Mouse (Mus musculus): ENCODE data around the gene Fkrp. TPM values are rescaled to one million over a fixed set of nuclear protein-coding genes. Genes with fewer than 3 reads are reported as not detected.

Gene Fkrp
- polyA plus RNA-seq, 1 experiment from 2014 or later: 29.0 TPM

- H3K27ac ChIP-seq (ENCODE audit: low read length): no peak overlapping the region
- H3K9ac ChIP-seq (replicated peaks; ENCODE audit: low read depth, low read length): 0 out of 2 replicates have a peak overlapping the region, but pooled peaks have one; percentile 0
- no peak overlapping the region for H3K4me3 ChIP-seq (replicated peaks; ENCODE audit: low read length)
- 35% methylated on average over 17 of the region's 17 CpGs for WGBS
- no peaks in the 10 kb centered on the region for H3K36me3 ChIP-seq (ENCODE audit: control insufficient read depth, insufficient read depth)
- peaks cover 25% of the 10 kb centered on the region for H3K4me1 ChIP-seq (replicated peaks; ENCODE audit: control insufficient read depth, insufficient read depth, low read length)
- H3K4me2 ChIP-seq (ENCODE audit: low read length): peak overlapping the region; percentile 96; the same call in 1 of the 2 replicates
- no peaks in the 10 kb centered on the region for H3K9me3 ChIP-seq (ENCODE audit: control insufficient read depth, low read length)
- ATAC-seq: no peak
- no peaks in the 10 kb centered on the region for H3K27me3 ChIP-seq (replicated peaks; ENCODE audit: control insufficient read depth, insufficient read depth, low read length)
These were observed 32.6 kb downstream of the Fkrp start for GRCm38 (mm10) chr7:16783758-16784415.

- Histone ChIP-seq H3K9ac (replicated peaks; ENCODE audit: low read depth, low read length) (0 out of 2 replicates have a peak overlapping the region, but pooled peaks have one; percentile 6), H3K4me3 (replicated peaks; ENCODE audit: low read length) (peak overlapping the region; percentile 56; the same call in 1 of the 2 replicates), H3K9me3 (ENCODE audit: control insufficient read depth, low read length) (no peaks in the 10 kb centered on the region), H3K4me2 (ENCODE audit: low read length) (peak overlapping the region; percentile 96), H3K27ac (ENCODE audit: low read length) (no peak overlapping the region), H3K4me1 (replicated peaks; ENCODE audit: control insufficient read depth, insufficient read depth, low read length) (peaks cover 25% of the 10 kb centered on the region), H3K36me3 (ENCODE audit: control insufficient read depth, insufficient read depth) (no peaks in the 10 kb centered on the region), H3K27me3 (replicated peaks; ENCODE audit: control insufficient read depth, insufficient read depth, low read length) (no peaks in the 10 kb centered on the region)
- ATAC-seq: no peak
- 22% methylated on average over 10 of the region's 10 CpGs for WGBS
These were observed 33.3 kb downstream of the Fkrp start for GRCm38 (mm10) chr7:16783224-16783688.

- peaks cover 25% of the 10 kb centered on the region for H3K4me1 ChIP-seq (replicated peaks; ENCODE audit: control insufficient read depth, insufficient read depth, low read length)
- no peak for ATAC-seq
- 5% methylated on average over 11 of the region's 11 CpGs for WGBS
- no peaks in the 10 kb centered on the region for H3K36me3 ChIP-seq (ENCODE audit: control insufficient read depth, insufficient read depth)
- peak overlapping the region; percentile 56 for H3K9ac ChIP-seq (replicated peaks; ENCODE audit: low read depth, low read length)
- no peaks in the 10 kb centered on the region for H3K9me3 ChIP-seq (ENCODE audit: control insufficient read depth, low read length)
- H3K27me3 ChIP-seq (replicated peaks; ENCODE audit: control insufficient read depth, insufficient read depth, low read length): no peaks in the 10 kb centered on the region
- peak overlapping the region; percentile 56 for H3K4me3 ChIP-seq (replicated peaks; ENCODE audit: low read length)
- H3K4me2 ChIP-seq (ENCODE audit: low read length): peak overlapping the region; percentile 96
- no peak overlapping the region for H3K27ac ChIP-seq (ENCODE audit: low read length)
These were observed 33.9 kb downstream of the Fkrp start for GRCm38 (mm10) chr7:16782555-16783125.

- H3K9ac ChIP-seq (replicated peaks; ENCODE audit: low read depth, low read length): peak overlapping the region; percentile 56
- no peaks in the 10 kb centered on the region for H3K36me3 ChIP-seq (ENCODE audit: control insufficient read depth, insufficient read depth)
- peak; percentile 32 for ATAC-seq
- H3K27me3 ChIP-seq (replicated peaks; ENCODE audit: control insufficient read depth, insufficient read depth, low read length): no peaks in the 10 kb centered on the region
- H3K4me3 ChIP-seq (replicated peaks; ENCODE audit: low read length): peak overlapping the region; percentile 56
- WGBS: under 1% methylated on average over 60 of the region's 60 CpGs
- H3K4me1 ChIP-seq (replicated peaks; ENCODE audit: control insufficient read depth, insufficient read depth, low read length): peaks cover 25% of the 10 kb centered on the region
- H3K9me3 ChIP-seq (ENCODE audit: control insufficient read depth, low read length): no peaks in the 10 kb centered on the region
- peak overlapping the region; percentile 96 for H3K4me2 ChIP-seq (ENCODE audit: low read length)
- no peak overlapping the region for H3K27ac ChIP-seq (ENCODE audit: low read length)
These were observed 34.5 kb downstream of the Fkrp start for GRCm38 (mm10) chr7:16781816-16782554.

GRCm38 (mm10) chr7:16781555-16781815, 35.0 kb downstream of the Fkrp start:
- H3K27ac ChIP-seq (ENCODE audit: low read length): no peak overlapping the region
- H3K4me2 ChIP-seq (ENCODE audit: low read length): peak overlapping the region; percentile 96

GRCm38 (mm10) chr7:16780825-16781554, 35.5 kb downstream of the Fkrp start, which contains the start of gene Slc1a5:
Gene Slc1a5, plus strand, starts transcription at chr7:16781340.
- ATAC-seq: peak; percentile 86
- Histone ChIP-seq H3K4me3 (replicated peaks; ENCODE audit: low read length) (peak within 1 kb of the TSS; percentile 56), H3K4me1 (replicated peaks; ENCODE audit: control insufficient read depth, insufficient read depth, low read length) (peaks cover 25% of the 10 kb centered on the region), H3K36me3 (ENCODE audit: control insufficient read depth, insufficient read depth) (no peaks in the 10 kb centered on the region), H3K27me3 (replicated peaks; ENCODE audit: control insufficient read depth, insufficient read depth, low read length) (no peaks in the 10 kb centered on the region), H3K9ac (replicated peaks; ENCODE audit: low read depth, low read length) (peak within 1 kb of the TSS; percentile 56), H3K9me3 (ENCODE audit: control insufficient read depth, low read length) (no peaks in the 10 kb centered on the region), H3K27ac (ENCODE audit: low read length) (no peak within 1 kb of the TSS), H3K4me2 (ENCODE audit: low read length) (peak within 1 kb of the TSS; percentile 96)
- 2% methylated on average over 34 of the region's 34 CpGs for WGBS

More at GRCm38 (mm10) chr7:16781555-16781815, 35.0 kb downstream of the Fkrp start:
- ATAC-seq: peak; percentile 24
- Histone ChIP-seq H3K4me3 (replicated peaks; ENCODE audit: low read length) (peak overlapping the region; percentile 56), H3K27me3 (replicated peaks; ENCODE audit: control insufficient read depth, insufficient read depth, low read length) (no peaks in the 10 kb centered on the region), H3K36me3 (ENCODE audit: control insufficient read depth, insufficient read depth) (no peaks in the 10 kb centered on the region), H3K4me1 (replicated peaks; ENCODE audit: control insufficient read depth, insufficient read depth, low read length) (peaks cover 25% of the 10 kb centered on the region), H3K9ac (replicated peaks; ENCODE audit: low read depth, low read length) (peak overlapping the region; percentile 56), H3K9me3 (ENCODE audit: control insufficient read depth, low read length) (no peaks in the 10 kb centered on the region)
- WGBS: 0% methylated on average over 10 of the region's 10 CpGs

- Histone ChIP-seq H3K9me3 (ENCODE audit: control insufficient read depth, low read length) (no peaks in the 10 kb centered on the region), H3K4me1 (replicated peaks; ENCODE audit: control insufficient read depth, insufficient read depth, low read length) (peaks cover 25% of the 10 kb centered on the region), H3K4me2 (ENCODE audit: low read length) (no peak overlapping the region), H3K36me3 (ENCODE audit: control insufficient read depth, insufficient read depth) (no peaks in the 10 kb centered on the region), H3K27ac (ENCODE audit: low read length) (no peak overlapping the region), H3K27me3 (replicated peaks; ENCODE audit: control insufficient read depth, insufficient read depth, low read length) (no peaks in the 10 kb centered on the region), H3K4me3 (replicated peaks; ENCODE audit: low read length) (no peak overlapping the region), H3K9ac (replicated peaks; ENCODE audit: low read depth, low read length) (no peak overlapping the region)
- WGBS: 76% methylated on average over 5 of the region's 5 CpGs
- no peak for ATAC-seq
These were observed 36.5 kb downstream of the Fkrp start for GRCm38 (mm10) chr7:16780076-16780475.

- 60% methylated on average over 5 of the region's 5 CpGs for WGBS
- H3K27me3 ChIP-seq (replicated peaks; ENCODE audit: control insufficient read depth, insufficient read depth, low read length): no peaks in the 10 kb centered on the region
- ATAC-seq: no peak
- no peaks in the 10 kb centered on the region for H3K9me3 ChIP-seq (ENCODE audit: control insufficient read depth, low read length)
- peaks cover under 1% of the 10 kb centered on the region; the same call in 1 of the 2 replicates for H3K4me1 ChIP-seq (replicated peaks; ENCODE audit: control insufficient read depth, insufficient read depth, low read length)
- no peaks in the 10 kb centered on the region for H3K36me3 ChIP-seq (ENCODE audit: control insufficient read depth, insufficient read depth)
- H3K27ac ChIP-seq (ENCODE audit: low read length): no peak overlapping the region
- no peak overlapping the region for H3K4me2 ChIP-seq (ENCODE audit: low read length)
- H3K9ac ChIP-seq (replicated peaks; ENCODE audit: low read depth, low read length): no peak overlapping the region
- H3K4me3 ChIP-seq (replicated peaks; ENCODE audit: low read length): no peak overlapping the region
These were observed 40.6 kb downstream of the Fkrp start for GRCm38 (mm10) chr7:16775888-16776287.

- no peak for ATAC-seq
- Histone ChIP-seq H3K4me3 (replicated peaks; ENCODE audit: low read length) (no peak overlapping the region), H3K27me3 (replicated peaks; ENCODE audit: control insufficient read depth, insufficient read depth, low read length) (no peaks in the 10 kb centered on the region), H3K9me3 (ENCODE audit: control insufficient read depth, low read length) (0 out of 2 replicates have a peak, but pooled peaks cover 2% of the 10 kb centered on the region), H3K4me2 (ENCODE audit: low read length) (no peak overlapping the region), H3K9ac (replicated peaks; ENCODE audit: low read depth, low read length) (no peak overlapping the region), H3K36me3 (ENCODE audit: control insufficient read depth, insufficient read depth) (no peaks in the 10 kb centered on the region), H3K4me1 (replicated peaks; ENCODE audit: control insufficient read depth, insufficient read depth, low read length) (no peaks in the 10 kb centered on the region), H3K27ac (ENCODE audit: low read length) (no peak overlapping the region)
- WGBS: 24% methylated on average over 2 of the region's 2 CpGs
These were observed 50.1 kb downstream of the Fkrp start for GRCm38 (mm10) chr7:16766443-16766842.

Measured in forebrain, embryonic 16.5 days (tissue).